Mouse (Mus musculus): Measurements from ENCODE around the gene Ntan1.

DNA sequence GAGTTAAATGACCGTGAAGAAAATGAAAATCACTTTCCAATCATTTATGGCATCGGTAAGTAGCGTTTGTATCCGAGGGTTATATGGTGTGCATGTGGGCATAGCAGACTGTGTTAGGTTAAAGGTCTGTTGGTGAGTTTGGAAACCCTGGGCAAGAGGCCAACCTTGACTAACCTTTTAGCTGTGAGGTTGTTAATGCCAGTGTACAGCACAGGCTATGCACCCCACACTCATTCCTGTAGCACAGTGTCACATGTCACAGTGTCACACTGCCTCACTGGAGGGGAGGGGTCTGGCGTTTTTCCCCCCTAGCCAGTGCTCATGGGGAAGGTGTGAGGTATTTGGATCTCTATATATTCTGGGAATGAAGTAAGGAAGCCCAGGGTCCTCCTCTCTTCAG, 13.0 kb downstream of the Ntan1 start:
- no peak for TF ChIP-seq CTCF (IDR thresholded peaks at IDR 0.05; ENCODE audit: extremely low read depth, insufficient read length, insufficient replicate concordance, low read depth, low read length)
- TF ChIP-seq POLR2A (IDR thresholded peaks at IDR 0.05; ENCODE audit: low read depth, low read length), result no peak
